Mouse (Mus musculus) midbrain, embryonic 14.5 days (tissue): ENCODE measurements at regions not wholly inside any gene's neighbourhood (a gene's known extent, or its start where the extent isn't known, plus 50 kb on each side); places are given as distances from the start of the nearest gene placed in this dataset.

Source experiments
- ATAC-seq: fragments of 200-750 bp; cut with Nextera tagmentation; 2 replicates; pipeline ENCODE4 v1.8.0; 2017; ENCODE audit warnings: moderate number of reproducible peaks, moderate library complexity; ENCODE audit not compliant: low FRiP score, low TSS enrichment
- DNase-seq: peaks from one replicate; pipeline ENCODE4 v3.0.0-alpha.2; 2015
- H3K27ac ChIP-seq: fragments of 300-500 bp; sonication (generic); replicated peaks from 2 replicates; pipeline ENCODE4 v1.5.1; 2014; ENCODE audit warnings: mild to moderate bottlenecking, low read depth, low read length, moderate library complexity
- H3K27me3 ChIP-seq: fragments of 300-500 bp; sonication (generic); 2 replicates; pipeline ENCODE4 v1.6.1; 2014; ENCODE audit warnings: low read length, control low read depth, mixed read lengths; ENCODE audit not compliant: control insufficient read depth, insufficient read depth
- H3K36me3 ChIP-seq: fragments of 300-500 bp; sonication (generic); 2 replicates; pipeline ENCODE4 v1.6.1; 2014; ENCODE audit warnings: low read length, control low read depth; ENCODE audit not compliant: control insufficient read depth, insufficient read depth
- H3K4me1 ChIP-seq: fragments of 300-500 bp; sonication (generic); 2 replicates; pipeline ENCODE4 v1.6.1; 2014; ENCODE audit warnings: mild to moderate bottlenecking, antibody characterized with exemption, low read length, control low read depth; ENCODE audit not compliant: control insufficient read depth, insufficient read depth
- H3K4me2 ChIP-seq: fragments of 300-500 bp; sonication (generic); 2 replicates; pipeline ENCODE4 v1.6.1; 2014; ENCODE audit warnings: mild to moderate bottlenecking, low read length, moderate library complexity
- H3K4me3 ChIP-seq: fragments of 300-500 bp; sonication (generic); replicated peaks from 2 replicates; pipeline ENCODE4 v1.5.1; 2014; ENCODE audit warnings: low read depth, low read length
- H3K9ac ChIP-seq: fragments of 300-500 bp; sonication (generic); replicated peaks from 2 replicates; pipeline ENCODE4 v1.6.1; 2014; ENCODE audit warnings: mild to moderate bottlenecking, low read length, moderate library complexity
- H3K9me3 ChIP-seq: fragments of 300-500 bp; sonication (generic); 2 replicates; pipeline ENCODE4 v1.6.1; 2016; ENCODE audit warnings: low read length, control low read depth, mixed read lengths; ENCODE audit not compliant: control insufficient read depth
- WGBS: fragments of 180-500 bp; shearing (Covaris S2); extraction: QIAGEN DNeasy Blood & Tissue Kit; methylation state at CpG from one replicate; pipeline ENCODE4 v1.1.7; 2014; 5-methylcytosine and 5-hydroxymethylcytosine counted together

DNA sequence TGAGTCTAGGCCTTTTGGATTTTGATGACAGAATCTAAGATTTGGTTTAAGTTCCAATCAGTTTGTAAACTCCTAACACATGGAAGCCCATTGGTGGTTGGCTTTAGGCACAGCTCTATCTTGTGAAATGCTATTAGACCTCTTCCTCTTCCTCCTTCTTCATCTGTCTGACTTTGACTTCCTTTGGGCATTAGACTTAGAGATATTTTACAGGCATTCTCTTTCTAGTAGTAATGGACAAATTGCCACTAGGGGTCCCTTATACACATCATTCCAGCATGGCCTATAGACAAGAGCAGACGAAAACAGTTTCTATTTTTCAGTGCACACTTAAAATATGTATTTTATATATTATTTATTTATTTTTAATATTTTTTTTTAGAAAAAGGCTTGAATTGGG is 221.5 kb downstream of the 1500009L16Rik start:
- 92% methylated on average over 1 of the region's 1 CpGs for WGBS
- Histone ChIP-seq H3K9me3 (no peaks in the 10 kb centered on the region), H3K9ac (no peak overlapping the region), H3K4me2 (no peak overlapping the region), H3K27me3 (no peaks in the 10 kb centered on the region), H3K4me3 (no peak overlapping the region), H3K36me3 (no peaks in the 10 kb centered on the region), H3K27ac (no peak overlapping the region), H3K4me1 (no peaks in the 10 kb centered on the region)
- no peak for DNase-seq
- no peak for ATAC-seq

DNA sequence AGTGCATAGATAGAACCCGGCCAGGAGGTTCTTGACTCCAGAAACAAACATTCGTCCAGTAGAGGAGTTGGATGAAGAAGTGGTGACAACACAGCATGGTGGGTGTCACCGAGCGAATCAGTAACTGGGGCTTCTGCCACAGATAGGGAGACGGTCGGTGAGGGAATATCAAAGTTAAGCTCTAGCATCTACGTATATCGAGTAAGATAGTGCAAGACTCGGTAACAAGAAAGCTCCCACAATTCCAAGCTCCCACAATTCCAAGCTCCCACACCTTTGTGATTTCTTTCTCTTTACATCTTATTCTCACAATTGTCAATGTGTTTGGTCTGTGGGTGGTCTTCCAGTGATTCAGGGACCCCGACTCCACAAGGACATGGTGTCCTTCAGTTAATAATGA is 222.2 kb downstream of the 1500009L16Rik start:
- WGBS = 96% methylated on average over 10 of the region's 10 CpGs
- Histone ChIP-seq H3K4me2 (no peak overlapping the region), H3K9me3 (no peaks in the 10 kb centered on the region), H3K4me1 (no peaks in the 10 kb centered on the region), H3K9ac (no peak overlapping the region), H3K27me3 (no peaks in the 10 kb centered on the region), H3K36me3 (no peaks in the 10 kb centered on the region), H3K4me3 (no peak overlapping the region), H3K27ac (no peak overlapping the region)
- ATAC-seq (no peak), DNase-seq (no peak)

DNA sequence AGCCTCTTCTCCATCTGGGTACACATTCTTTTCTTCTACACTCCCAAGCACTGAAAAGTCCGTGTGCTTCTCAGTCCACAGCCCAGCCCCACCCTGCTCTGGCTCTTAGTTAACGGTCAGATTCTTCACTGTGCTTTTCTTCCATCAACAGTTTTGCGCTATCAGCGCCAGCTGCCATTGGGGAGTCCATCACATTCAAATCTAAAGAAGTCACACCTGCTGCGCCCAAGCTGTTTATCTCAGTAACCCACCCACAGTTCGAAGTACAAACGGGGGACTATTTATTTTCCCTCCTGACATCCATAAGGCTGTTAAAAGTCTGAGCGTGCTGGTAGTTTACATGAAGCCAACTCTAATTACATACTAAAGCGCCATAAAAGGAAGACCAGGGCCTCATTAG is 222.8 kb downstream of the 1500009L16Rik start:
- 88% methylated on average over 9 of the region's 9 CpGs for WGBS
- H3K4me1 ChIP-seq = no peaks in the 10 kb centered on the region

DNA sequence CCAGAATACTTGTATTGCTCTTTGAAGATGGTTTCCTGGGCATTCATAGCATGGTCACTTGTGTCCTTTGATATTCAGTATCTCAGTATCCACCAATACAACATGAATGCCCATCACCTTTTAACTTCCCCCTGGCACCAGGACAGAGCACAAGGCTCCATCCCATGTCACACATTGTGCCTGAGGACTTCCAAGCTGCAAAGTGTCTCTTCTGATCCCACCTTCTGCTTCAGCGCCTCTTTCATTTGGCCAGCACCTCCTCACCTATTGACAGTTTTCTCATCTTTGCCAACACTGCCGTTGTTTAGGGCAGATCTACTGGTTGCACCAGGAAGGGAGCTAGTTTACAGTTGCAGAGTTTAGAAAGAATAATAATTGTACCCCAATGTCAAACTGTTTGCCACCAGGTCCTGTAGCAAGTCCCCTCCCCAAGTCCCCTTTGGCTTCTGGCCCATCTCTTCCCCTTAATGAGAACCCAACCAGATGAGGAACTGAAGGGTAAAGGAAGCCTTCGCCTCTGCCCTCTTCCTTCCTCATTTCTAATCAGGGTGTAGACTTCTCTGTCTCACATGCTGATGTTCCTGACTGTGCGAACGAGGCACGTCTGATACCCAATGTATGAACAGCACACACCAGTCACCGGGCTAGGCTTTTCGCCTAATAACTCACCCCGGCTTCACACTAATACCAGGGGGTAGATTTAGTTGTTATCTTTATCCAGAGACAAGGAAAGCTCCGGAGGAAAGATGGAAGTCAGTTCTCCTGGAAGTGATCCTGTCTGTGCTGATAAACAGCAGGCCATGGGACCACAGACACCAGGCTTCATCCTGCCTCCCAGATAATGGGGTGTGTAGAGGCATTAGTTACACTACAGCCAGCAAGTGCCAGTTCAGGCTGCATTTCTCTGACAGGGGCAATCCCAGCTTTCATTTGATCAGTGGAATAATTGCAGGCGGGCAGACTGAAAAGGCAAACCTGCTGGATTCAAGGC is 223.8 kb downstream of the 1500009L16Rik start:
- Histone ChIP-seq H3K9me3 (no peaks in the 10 kb centered on the region), H3K4me3 (no peak overlapping the region), H3K4me2 (no peak overlapping the region), H3K9ac (no peak overlapping the region), H3K36me3 (no peaks in the 10 kb centered on the region), H3K27ac (no peak overlapping the region), H3K4me1 (no peaks in the 10 kb centered on the region), H3K27me3 (no peaks in the 10 kb centered on the region)
- ATAC-seq (no peak), DNase-seq (no peak)
- WGBS = 80% methylated on average over 11 of the region's 11 CpGs

More for the DNA sequence above, 222.8 kb downstream of the 1500009L16Rik start:
- no peak overlapping the region for H3K4me2 ChIP-seq
- no peak overlapping the region for H3K27ac ChIP-seq
- ATAC-seq (no peak), DNase-seq (no peak)
- no peaks in the 10 kb centered on the region for H3K27me3 ChIP-seq
- no peak overlapping the region for H3K9ac ChIP-seq
- no peak overlapping the region for H3K4me3 ChIP-seq
- no peaks in the 10 kb centered on the region for H3K36me3 ChIP-seq
- H3K9me3 ChIP-seq = no peaks in the 10 kb centered on the region

DNA sequence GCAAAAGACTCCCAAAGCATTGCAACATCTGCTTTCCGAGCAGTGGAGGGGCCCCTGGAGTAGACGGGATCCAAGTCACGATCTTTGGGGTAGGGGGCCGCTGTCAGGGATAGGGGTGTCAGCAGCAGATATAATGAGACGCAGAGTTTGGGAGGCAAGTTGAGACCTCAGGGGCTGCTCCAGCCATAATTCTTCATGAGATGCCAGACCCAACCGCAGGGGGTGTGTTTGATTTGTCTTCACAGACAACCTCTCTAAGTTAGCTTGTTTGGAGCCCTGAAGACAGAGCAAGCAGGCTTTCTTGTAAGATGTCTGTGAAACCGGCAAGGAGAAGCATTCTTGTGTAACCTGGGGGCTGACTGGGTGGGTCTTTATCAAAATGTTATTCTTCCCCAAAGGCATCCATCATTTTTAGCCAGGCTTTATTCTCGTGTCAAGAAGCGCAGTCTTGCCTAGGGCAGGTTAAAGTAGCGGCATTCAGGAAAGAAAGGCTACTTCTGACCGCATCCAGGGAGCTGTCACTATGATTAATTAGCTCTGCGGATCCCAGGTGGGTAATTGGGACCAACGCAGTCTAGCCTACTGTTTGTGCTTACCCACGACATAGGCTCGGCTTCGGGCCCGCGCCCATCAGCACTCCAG is 234.6 kb downstream of the 1500009L16Rik start:
- 0 out of 2 replicates have a peak, but pooled peaks cover 3% of the 10 kb centered on the region for H3K4me1 ChIP-seq
- H3K4me2 ChIP-seq = no peak overlapping the region
- H3K36me3 ChIP-seq = no peaks in the 10 kb centered on the region
- no peaks in the 10 kb centered on the region for H3K27me3 ChIP-seq
- peak; percentile 18 for DNase-seq
- H3K27ac ChIP-seq = no peak overlapping the region
- H3K9me3 ChIP-seq = no peaks in the 10 kb centered on the region
- no peak overlapping the region for H3K9ac ChIP-seq
- 73% methylated on average over 18 of the region's 18 CpGs for WGBS
- no peak for ATAC-seq
- H3K4me3 ChIP-seq = no peak overlapping the region

DNA sequence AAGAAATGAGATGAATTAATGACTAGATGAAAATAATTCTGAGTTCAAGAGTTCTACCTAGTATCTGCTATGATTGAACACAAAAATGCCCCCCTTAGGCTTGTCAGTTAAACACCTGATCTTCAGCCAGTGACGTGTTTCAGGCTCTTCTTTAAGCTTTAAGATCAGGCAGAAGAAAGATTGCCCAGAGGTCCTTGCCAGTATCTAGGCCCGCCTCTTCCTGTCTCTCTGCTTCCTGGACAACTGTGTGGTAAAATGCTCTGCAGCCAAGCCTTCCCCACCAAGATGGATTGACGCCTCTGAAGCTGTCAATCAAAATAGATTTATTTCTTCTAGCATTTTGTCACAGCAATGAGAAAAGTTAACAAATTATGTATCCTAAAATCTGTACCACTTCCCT is 235.7 kb downstream of the 1500009L16Rik start:
- Histone ChIP-seq H3K27me3 (no peaks in the 10 kb centered on the region), H3K27ac (no peak overlapping the region), H3K4me3 (no peak overlapping the region), H3K4me2 (no peak overlapping the region), H3K9me3 (no peaks in the 10 kb centered on the region), H3K36me3 (no peaks in the 10 kb centered on the region), H3K9ac (no peak overlapping the region), H3K4me1 (0 out of 2 replicates have a peak, but pooled peaks cover 3% of the 10 kb centered on the region)
- DNase-seq (no peak), ATAC-seq (no peak)
- WGBS = 89% methylated on average over 3 of the region's 3 CpGs

DNA sequence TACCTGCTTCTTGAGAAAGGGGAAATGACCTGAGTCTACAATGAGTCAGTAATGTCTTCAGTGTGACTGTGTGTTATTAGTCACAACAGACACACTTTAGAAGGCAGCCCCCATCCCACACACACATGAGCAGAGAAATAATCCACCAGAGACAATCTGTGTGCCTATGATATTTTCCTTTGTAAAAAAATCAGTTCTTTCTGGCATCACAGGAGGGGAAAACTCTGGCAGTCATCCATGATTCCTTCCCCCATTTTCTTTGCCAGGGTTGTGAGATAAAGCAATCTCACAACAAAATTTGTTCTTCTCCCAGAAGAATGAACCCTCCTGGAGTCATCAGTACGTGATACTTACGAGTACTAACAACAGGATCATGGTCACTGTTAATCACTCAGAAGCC is 236.2 kb downstream of the 1500009L16Rik start:
- Histone ChIP-seq H3K4me2 (no peak overlapping the region), H3K36me3 (no peaks in the 10 kb centered on the region), H3K9ac (no peak overlapping the region), H3K9me3 (no peaks in the 10 kb centered on the region), H3K27ac (no peak overlapping the region), H3K4me1 (0 out of 2 replicates have a peak, but pooled peaks cover 3% of the 10 kb centered on the region), H3K27me3 (no peaks in the 10 kb centered on the region), H3K4me3 (no peak overlapping the region)
- ATAC-seq (no peak), DNase-seq (no peak)
- 86% methylated on average over 2 of the region's 2 CpGs for WGBS

DNA sequence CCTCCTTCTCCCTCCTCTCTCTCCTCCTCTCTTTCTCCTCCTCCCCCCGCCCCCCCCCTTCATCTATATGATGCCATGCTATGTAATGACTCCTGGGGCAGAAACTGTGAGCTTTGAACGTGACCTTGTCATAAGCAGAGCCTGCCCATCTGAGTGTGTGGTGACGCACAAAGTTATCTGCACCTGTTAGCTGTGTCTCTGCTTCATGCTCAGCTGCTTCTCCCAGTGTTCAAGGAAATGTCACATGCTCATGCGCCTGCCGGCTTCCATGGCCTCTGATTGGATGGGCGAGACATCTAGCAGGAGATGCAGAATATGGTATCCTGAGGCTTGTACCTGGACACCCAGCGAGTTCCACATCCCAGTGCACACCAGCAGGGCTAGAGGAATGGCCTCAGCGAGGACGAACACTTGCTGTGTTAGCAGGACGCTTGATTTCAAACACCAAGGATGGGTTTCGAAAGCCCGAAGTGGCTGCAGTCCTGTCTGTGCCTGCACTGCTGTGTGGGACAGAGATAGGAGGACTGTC is 240.6 kb downstream of the 1500009L16Rik start:
- H3K4me3 ChIP-seq = no peak overlapping the region
- no peak for ATAC-seq
- DNase-seq = no peak
- no peak overlapping the region for H3K4me2 ChIP-seq
- peaks cover 11% of the 10 kb centered on the region for H3K4me1 ChIP-seq
- WGBS = 79% methylated on average over 12 of the region's 12 CpGs
- H3K36me3 ChIP-seq = no peaks in the 10 kb centered on the region
- H3K27me3 ChIP-seq = no peaks in the 10 kb centered on the region
- H3K9ac ChIP-seq = no peak overlapping the region
- no peaks in the 10 kb centered on the region for H3K9me3 ChIP-seq
- H3K27ac ChIP-seq = no peak overlapping the region
